ENCODE assay signal across 10 mouse cellular contexts in the genomic region with DNA sequence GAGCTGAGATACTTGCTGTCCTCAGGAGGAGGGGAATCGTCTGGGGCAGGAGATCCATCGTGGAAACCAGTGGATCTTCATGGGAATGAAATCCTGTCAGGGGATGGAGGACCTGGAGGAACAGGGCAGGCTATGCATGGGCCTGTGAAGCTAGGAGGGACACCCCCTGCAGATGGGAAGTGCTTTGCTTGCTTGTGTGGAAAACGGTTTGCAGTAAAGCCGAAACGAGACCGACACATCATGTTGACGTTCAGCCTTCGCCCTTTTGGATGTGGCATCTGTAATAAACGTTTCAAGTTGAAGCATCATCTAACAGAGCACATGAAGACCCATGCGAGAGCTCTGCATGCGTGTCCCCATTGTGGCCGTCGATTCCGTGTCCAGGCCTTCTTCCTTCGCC. TPM values are rescaled to one million over a fixed set of nuclear protein-coding genes. Genes with fewer than 3 reads are reported as not detected.
DNase-seq lines count a peak whose midpoint lies in the region; ATAC-seq and TF ChIP-seq lines count a peak whose summit lies in the region.
"Had no signal": no experiment of that assay in that cellular context is flagged by ENCODE, and none has a peak within 500 bp of the region (broad histone marks: within the 10 kb centered on the region; RNA-seq: fewer than 3 reads in every experiment).

No protein-coding gene starts in this region.

- no peak for ATAC-seq in liver, embryonic 11.5 days (replicated peaks; ENCODE audit: low FRiP score)
- no peak for ATAC-seq in embryonic facial prominence, embryonic 13.5 days (ENCODE audit: insufficient number of reproducible peaks, insufficient read depth, low FRiP score, low TSS enrichment, low read depth)
- no peak for ATAC-seq in forebrain, postnatal 0 days
- ATAC-seq in liver, embryonic 16.5 days (ENCODE audit: low read depth): no peak

- no peak overlapping the region for H3K27ac ChIP-seq in liver, embryonic 11.5 days (ENCODE audit: low read depth, low read length)
- no peak overlapping the region for H3K27ac ChIP-seq in embryonic facial prominence, embryonic 13.5 days
- H3K27ac ChIP-seq in forebrain, postnatal 0 days (ENCODE audit: low read depth, low read length): no peak overlapping the region
- H3K27ac ChIP-seq in liver, embryonic 16.5 days (ENCODE audit: low read length): no peak overlapping the region

- H3K4me1 ChIP-seq in liver, embryonic 11.5 days (replicated peaks; ENCODE audit: control insufficient read depth, insufficient read depth, low read length): peaks cover 18% of the 10 kb centered on the region
- H3K4me1 ChIP-seq in embryonic facial prominence, embryonic 13.5 days: peaks cover 50% of the 10 kb centered on the region
- H3K4me1 ChIP-seq in forebrain, postnatal 0 days (ENCODE audit: insufficient read depth): no peaks in the 10 kb centered on the region
- H3K4me1 ChIP-seq in liver, embryonic 16.5 days (ENCODE audit: control insufficient read depth, low read depth, low read length): peaks cover 28% of the 10 kb centered on the region

- H3K27me3 ChIP-seq in liver, embryonic 11.5 days (replicated peaks; ENCODE audit: control insufficient read depth, insufficient read depth, low read length): no peaks in the 10 kb centered on the region
- H3K27me3 ChIP-seq in embryonic facial prominence, embryonic 13.5 days: no peaks in the 10 kb centered on the region
- H3K27me3 ChIP-seq in forebrain, postnatal 0 days (ENCODE audit: insufficient read depth, low read length): no peaks in the 10 kb centered on the region
- H3K27me3 ChIP-seq in liver, embryonic 16.5 days (ENCODE audit: control insufficient read depth, insufficient read depth, low read depth, low read length): no peaks in the 10 kb centered on the region

- H3K9me3 ChIP-seq in liver, embryonic 11.5 days (ENCODE audit: control insufficient read depth, low read length): no peaks in the 10 kb centered on the region
- no peaks in the 10 kb centered on the region for H3K9me3 ChIP-seq in embryonic facial prominence, embryonic 13.5 days
- H3K9me3 ChIP-seq in forebrain, postnatal 0 days (ENCODE audit: low read length): no peaks in the 10 kb centered on the region
- H3K9me3 ChIP-seq in liver, embryonic 16.5 days (replicated peaks; ENCODE audit: control insufficient read depth, low read length): no peaks in the 10 kb centered on the region

- no peak for DNase-seq in liver, embryonic 11.5 days (ENCODE audit: low spot score)
- DNase-seq in liver: no peak
- DNase-seq in forebrain, postnatal 0 days: no peak
- DNase-seq in yolk sac, embryonic 10.5 days (ENCODE audit: low spot score): no peak
- no peak for DNase-seq in left cerebral cortex, adult 8-10 months (ENCODE audit: low spot score in 2 of 2)
- DNase-seq: adrenal gland, postnatal 14 days; cerebellum, adult 18-20 months; lung, postnatal 36 days had no signal

- no peak for TF ChIP-seq CTCF in forebrain, postnatal 0 days (IDR thresholded peaks at IDR 0.05; ENCODE audit: low read depth)

- H3K4me2 ChIP-seq in liver, embryonic 11.5 days: peak overlapping the region; percentile 96
- peak overlapping the region; percentile 97 for H3K4me2 ChIP-seq in embryonic facial prominence, embryonic 13.5 days
- H3K4me2 ChIP-seq in forebrain, postnatal 0 days (ENCODE audit: low read depth): 0 out of 2 replicates have a peak overlapping the region, but pooled peaks have one; percentile 94
- H3K4me2 ChIP-seq in liver, embryonic 16.5 days (ENCODE audit: low read depth, low read length): peak overlapping the region; percentile 96; the same call in 1 of the 2 replicates

- H3K4me3 ChIP-seq in liver, embryonic 11.5 days (ENCODE audit: low read depth, low read length): no peak overlapping the region
- H3K4me3 ChIP-seq in embryonic facial prominence, embryonic 13.5 days: peak overlapping the region; percentile 82; the same call in 1 of the 2 replicates
- H3K4me3 ChIP-seq in forebrain, postnatal 0 days (ENCODE audit: low read depth, low read length): no peak overlapping the region
- no peak overlapping the region for H3K4me3 ChIP-seq in liver, embryonic 16.5 days (ENCODE audit: low read depth, low read length)

- 88% methylated on average over 15 of the region's 15 CpGs for WGBS in liver, embryonic 11.5 days
- 92% methylated on average over 15 of the region's 15 CpGs for whole genome bisulfite sequencing in embryonic facial prominence, embryonic 13.5 days
- 94% methylated on average over 15 of the region's 15 CpGs for WGBS in forebrain, postnatal 0 days
- 83% methylated on average over 15 of the region's 15 CpGs for WGBS in liver, embryonic 16.5 days (ENCODE audit: insufficient replicate concordance)

- no peak overlapping the region for H3K9ac ChIP-seq in liver, embryonic 11.5 days (ENCODE audit: low read depth, low read length)
- peak overlapping the region; percentile 86; the same call in 1 of the 2 replicates for H3K9ac ChIP-seq in embryonic facial prominence, embryonic 13.5 days
- H3K9ac ChIP-seq in forebrain, postnatal 0 days: no peak overlapping the region
- no peak overlapping the region for H3K9ac ChIP-seq in liver, embryonic 16.5 days (ENCODE audit: low read depth, low read length)

- peaks cover 27% of the 10 kb centered on the region for H3K36me3 ChIP-seq in liver, embryonic 11.5 days (ENCODE audit: control insufficient read depth, insufficient read depth, low read length)
- peaks cover 61% of the 10 kb centered on the region for H3K36me3 ChIP-seq in embryonic facial prominence, embryonic 13.5 days
- H3K36me3 ChIP-seq in forebrain, postnatal 0 days (ENCODE audit: insufficient read depth): peaks cover 46% of the 10 kb centered on the region
- peaks cover 10% of the 10 kb centered on the region for H3K36me3 ChIP-seq in liver, embryonic 16.5 days (ENCODE audit: control insufficient read depth, insufficient read depth)

RNA-seq across cellular contexts. Expression of a gene that starts 1.6 kb away (rescaled TPM):
- polyA plus RNA-seq in liver, embryonic 11.5 days (2014; fragmentation: Nextera tagmentation; extraction: Ambion mirVana): 9.7 and 9.9 TPM in 2 replicates
- 16.0 and 16.1 TPM in 2 replicates for polyA plus RNA-seq in embryonic facial prominence, embryonic 13.5 days (2015; fragmentation: Nextera tagmentation; extraction: Ambion mirVana)
- 20.9 and 22.5 TPM in 2 replicates for total RNA-seq in forebrain, postnatal 0 days (2014; rRNA removed)
- polyA plus RNA-seq in forebrain, postnatal 0 days (2015; fragmentation: Nextera tagmentation; extraction: Ambion mirVana): 4.2 and 6.8 TPM in 2 replicates
- polyA plus RNA-seq in liver, embryonic 16.5 days (2015; fragmentation: Nextera tagmentation; extraction: Ambion mirVana): 5.0 and 5.5 TPM in 2 replicates
- total RNA-seq in left cerebral cortex, adult 8-10 months (2022): 10 to 100 TPM; 13.1 to 15.9 (median 14.7) TPM

RNA-seq across cellular contexts. Expression of a gene that starts 33.5 kb away (rescaled TPM):
- 1.4 and 1.6 TPM in 2 replicates for polyA plus RNA-seq in liver, embryonic 11.5 days (2014; fragmentation: Nextera tagmentation; extraction: Ambion mirVana)
- polyA plus RNA-seq in embryonic facial prominence, embryonic 13.5 days (2015; fragmentation: Nextera tagmentation; extraction: Ambion mirVana): 3.4 and 3.7 TPM in 2 replicates
- total RNA-seq in forebrain, postnatal 0 days (2014; rRNA removed): 84.2 and 85.2 TPM in 2 replicates
- polyA plus RNA-seq in forebrain, postnatal 0 days (2015; fragmentation: Nextera tagmentation; extraction: Ambion mirVana): 3.1 and 5.0 TPM in 2 replicates
- 0.21 and 0.33 TPM in 2 replicates for polyA plus RNA-seq in liver, embryonic 16.5 days (2015; fragmentation: Nextera tagmentation; extraction: Ambion mirVana)
- 100 to 1,000 TPM; 329 to 367 (median 348) TPM for total RNA-seq in left cerebral cortex, adult 8-10 months (2022)

RNA-seq across cellular contexts. Expression of a gene that starts 35.2 kb away (rescaled TPM):
- polyA plus RNA-seq in liver, embryonic 11.5 days (2014; fragmentation: Nextera tagmentation; extraction: Ambion mirVana): 159 and 171 TPM in 2 replicates
- polyA plus RNA-seq in embryonic facial prominence, embryonic 13.5 days (2015; fragmentation: Nextera tagmentation; extraction: Ambion mirVana): 162 and 180 TPM in 2 replicates
- 44.4 and 44.9 TPM in 2 replicates for total RNA-seq in forebrain, postnatal 0 days (2014; rRNA removed)
- 147 and 158 TPM in 2 replicates for polyA plus RNA-seq in forebrain, postnatal 0 days (2015; fragmentation: Nextera tagmentation; extraction: Ambion mirVana)
- 73.9 and 80.2 TPM in 2 replicates for polyA plus RNA-seq in liver, embryonic 16.5 days (2015; fragmentation: Nextera tagmentation; extraction: Ambion mirVana)
- total RNA-seq in left cerebral cortex, adult 8-10 months (2022): 100 to 1,000 TPM in 2 of 4 experiments, 10 to 100 TPM in 2; 86.5 to 102 (median 97.7) TPM

RNA-seq across cellular contexts. Expression of a gene that starts 41.7 kb away (rescaled TPM):
- polyA plus RNA-seq in liver, embryonic 11.5 days (2014; fragmentation: Nextera tagmentation; extraction: Ambion mirVana): 3.2 and 3.4 TPM in 2 replicates
- polyA plus RNA-seq in embryonic facial prominence, embryonic 13.5 days (2015; fragmentation: Nextera tagmentation; extraction: Ambion mirVana): 12.7 and 15.4 TPM in 2 replicates
- 35.4 and 38.9 TPM in 2 replicates for total RNA-seq in forebrain, postnatal 0 days (2014; rRNA removed)
- polyA plus RNA-seq in forebrain, postnatal 0 days (2015; fragmentation: Nextera tagmentation; extraction: Ambion mirVana): 20.4 and 24.1 TPM in 2 replicates
- polyA plus RNA-seq in liver, embryonic 16.5 days (2015; fragmentation: Nextera tagmentation; extraction: Ambion mirVana): 2.1 and 2.6 TPM in 2 replicates
- total RNA-seq in left cerebral cortex, adult 8-10 months (2022): 10 to 100 TPM; 37.2 to 42.2 (median 38.0) TPM

RNA-seq across cellular contexts. Expression of a gene that starts 54.3 kb away (rescaled TPM):
- 10.8 and 11.3 TPM in 2 replicates for polyA plus RNA-seq in liver, embryonic 11.5 days (2014; fragmentation: Nextera tagmentation; extraction: Ambion mirVana)
- 4.6 and 5.7 TPM in 2 replicates for polyA plus RNA-seq in embryonic facial prominence, embryonic 13.5 days (2015; fragmentation: Nextera tagmentation; extraction: Ambion mirVana)
- 36.5 and 48.1 TPM in 2 replicates for total RNA-seq in forebrain, postnatal 0 days (2014; rRNA removed)
- polyA plus RNA-seq in forebrain, postnatal 0 days (2015; fragmentation: Nextera tagmentation; extraction: Ambion mirVana): 2.5 and 3.5 TPM in 2 replicates
- polyA plus RNA-seq in liver, embryonic 16.5 days (2015; fragmentation: Nextera tagmentation; extraction: Ambion mirVana): 2.3 and 2.6 TPM in 2 replicates
- total RNA-seq in left cerebral cortex, adult 8-10 months (2022): 10 to 100 TPM; 12.8 to 17.7 (median 14.5) TPM
